Mouse (Mus musculus) heart, embryonic 11.5 days (tissue): ENCODE results near the gene Dbn1. TPM values are rescaled to one million over a fixed set of nuclear protein-coding genes. Genes with fewer than 3 reads are reported as not detected.

Source experiments
- ATAC-seq: fragments of 200-750 bp; cut with Nextera tagmentation; replicated peaks from 2 replicates; pipeline ENCODE4 v1.8.0; 2017; ENCODE audit warnings: moderate library complexity; ENCODE audit not compliant: insufficient number of reproducible peaks, low FRiP score, low TSS enrichment
- H3K27ac ChIP-seq: fragments of 300-500 bp; sonication (generic); 2 replicates; pipeline ENCODE4 v1.5.1; 2014; ENCODE audit warnings: mild to moderate bottlenecking, low read depth, low read length
- H3K27me3 ChIP-seq: fragments of 300-500 bp; sonication (generic); 2 replicates; pipeline ENCODE4 v1.6.1; 2014; ENCODE audit warnings: mild to moderate bottlenecking, low read length, mixed read lengths; ENCODE audit not compliant: control insufficient read depth, insufficient read depth
- H3K36me3 ChIP-seq: fragments of 300-500 bp; sonication (generic); 2 replicates; pipeline ENCODE4 v1.6.1; 2014; ENCODE audit warnings: mild to moderate bottlenecking, low read length, moderate library complexity, mixed read lengths; ENCODE audit not compliant: control insufficient read depth, insufficient read depth
- H3K4me1 ChIP-seq: fragments of 300-500 bp; sonication (generic); 2 replicates; pipeline ENCODE4 v1.6.1; 2014; ENCODE audit warnings: low read length; ENCODE audit not compliant: control insufficient read depth, insufficient read depth
- H3K4me2 ChIP-seq: fragments of 300-500 bp; sonication (generic); 2 replicates; pipeline ENCODE4 v1.6.1; 2014; ENCODE audit warnings: mild to moderate bottlenecking, moderate library complexity
- H3K4me3 ChIP-seq: fragments of 300-500 bp; sonication (generic); 2 replicates; pipeline ENCODE4 v1.5.1; 2014; ENCODE audit warnings: low read depth, low read length
- H3K9ac ChIP-seq: fragments of 300-500 bp; sonication (generic); 2 replicates; pipeline ENCODE4 v1.6.1; 2014; ENCODE audit warnings: mild to moderate bottlenecking, low read depth, low read length, moderate library complexity
- H3K9me3 ChIP-seq: fragments of 300-500 bp; sonication (generic); replicated peaks from 2 replicates; pipeline ENCODE4 v1.6.1; 2016; ENCODE audit warnings: low read length; ENCODE audit not compliant: control insufficient read depth
- WGBS: fragments of 180-500 bp; shearing (Covaris S2); extraction: QIAGEN DNeasy Blood & Tissue Kit; methylation state at CpG from one replicate; pipeline ENCODE4 v1.1.7; 2014; ENCODE audit not compliant: insufficient replicate concordance; 5-methylcytosine and 5-hydroxymethylcytosine counted together
- polyA plus RNA-seq: library from polyadenylated mRNA; unstranded; fragments of >200 nt; fragmentation: Nextera tagmentation; extraction: Ambion mirVana; gene quantifications from 2 replicates; pipeline ENCODE4 v1.2.1, GENCODE M21; 2014

Gene Dbn1
- polyA plus RNA-seq, 1 experiment from 2014 or later = 64.1 TPM

GRCm38 (mm10) chr13:55486916-55487577, 864 bp downstream of the Dbn1 start:
- Histone ChIP-seq H3K9me3 (no peaks in the 10 kb centered on the region), H3K4me2 (peak overlapping the region; percentile 86), H3K4me3 (peak overlapping the region; percentile 87), H3K27ac (peak overlapping the region; percentile 84), H3K27me3 (peaks cover 52% of the 10 kb centered on the region), H3K9ac (peak overlapping the region; percentile 88), H3K36me3 (peaks cover 5% of the 10 kb centered on the region; the same call in 1 of the 2 replicates), H3K4me1 (peaks cover 36% of the 10 kb centered on the region)
- ATAC-seq = peak; percentile 33
- WGBS = under 1% methylated on average over 29 of the region's 29 CpGs

GRCm38 (mm10) chr13:55486029-55486794, 1.7 kb downstream of the Dbn1 start:
- H3K4me3 ChIP-seq = peak overlapping the region; percentile 87
- peak overlapping the region; percentile 88 for H3K9ac ChIP-seq
- peaks cover 50% of the 10 kb centered on the region for H3K27me3 ChIP-seq
- H3K4me2 ChIP-seq = peak overlapping the region; percentile 86
- no peak overlapping the region for H3K27ac ChIP-seq
- WGBS = 44% methylated on average over 14 of the region's 14 CpGs
- peaks cover 36% of the 10 kb centered on the region for H3K4me1 ChIP-seq
- peaks cover 10% of the 10 kb centered on the region for H3K36me3 ChIP-seq
- no peak for ATAC-seq
- H3K9me3 ChIP-seq = no peaks in the 10 kb centered on the region

GRCm38 (mm10) chr13:55484520-55485088, 3.3 kb downstream of the Dbn1 start:
- no peak overlapping the region for H3K9ac ChIP-seq
- H3K9me3 ChIP-seq = no peaks in the 10 kb centered on the region
- H3K36me3 ChIP-seq = peaks cover 17% of the 10 kb centered on the region
- WGBS = 42% methylated on average over 7 of the region's 7 CpGs
- ATAC-seq = no peak
- H3K4me1 ChIP-seq = peaks cover 36% of the 10 kb centered on the region
- no peak overlapping the region for H3K27ac ChIP-seq
- no peak overlapping the region for H3K4me3 ChIP-seq
- H3K27me3 ChIP-seq = peaks cover 44% of the 10 kb centered on the region
- no peak overlapping the region for H3K4me2 ChIP-seq

GRCm38 (mm10) chr13:55483593-55483992, 4.3 kb downstream of the Dbn1 start:
- H3K9me3 ChIP-seq = no peaks in the 10 kb centered on the region
- H3K9ac ChIP-seq = 0 out of 2 replicates have a peak overlapping the region, but pooled peaks have one; percentile 22
- H3K4me1 ChIP-seq = peaks cover 39% of the 10 kb centered on the region
- peaks cover 37% of the 10 kb centered on the region for H3K27me3 ChIP-seq
- peaks cover 17% of the 10 kb centered on the region for H3K36me3 ChIP-seq
- H3K4me2 ChIP-seq = no peak overlapping the region
- ATAC-seq = no peak
- 54% methylated on average over 15 of the region's 15 CpGs for WGBS
- no peak overlapping the region for H3K4me3 ChIP-seq
- H3K27ac ChIP-seq = no peak overlapping the region

- Histone ChIP-seq H3K4me3 (no peak overlapping the region), H3K36me3 (peaks cover 17% of the 10 kb centered on the region), H3K27ac (no peak overlapping the region; the same call in 1 of the 2 replicates)
Measured at GRCm38 (mm10) chr13:55483071-55483470, 4.8 kb downstream of the Dbn1 start.

GRCm38 (mm10) chr13:55482542-55482941, 5.4 kb downstream of the Dbn1 start:
- H3K4me2 ChIP-seq = no peak overlapping the region
- no peak overlapping the region; the same call in 1 of the 2 replicates for H3K27ac ChIP-seq
- no peak for ATAC-seq
- H3K36me3 ChIP-seq = peaks cover 18% of the 10 kb centered on the region
- peaks cover 31% of the 10 kb centered on the region for H3K27me3 ChIP-seq
- WGBS = 71% methylated on average over 7 of the region's 7 CpGs
- peaks cover 39% of the 10 kb centered on the region for H3K4me1 ChIP-seq
- H3K9me3 ChIP-seq = no peaks in the 10 kb centered on the region
- no peak overlapping the region for H3K4me3 ChIP-seq
- no peak overlapping the region for H3K9ac ChIP-seq

More at GRCm38 (mm10) chr13:55483071-55483470, 4.8 kb downstream of the Dbn1 start:
- WGBS = 25% methylated on average over 9 of the region's 9 CpGs
- no peak overlapping the region for H3K4me2 ChIP-seq
- 0 out of 2 replicates have a peak overlapping the region, but pooled peaks have one; percentile 22 for H3K9ac ChIP-seq
- H3K4me1 ChIP-seq = peaks cover 39% of the 10 kb centered on the region
- H3K27me3 ChIP-seq = peaks cover 32% of the 10 kb centered on the region
- ATAC-seq = no peak
- no peaks in the 10 kb centered on the region for H3K9me3 ChIP-seq

- Histone ChIP-seq H3K9ac (no peak overlapping the region), H3K4me2 (no peak overlapping the region), H3K36me3 (peaks cover 34% of the 10 kb centered on the region), H3K27me3 (peaks cover 18% of the 10 kb centered on the region), H3K4me1 (peaks cover 17% of the 10 kb centered on the region), H3K4me3 (no peak overlapping the region), H3K27ac (no peak overlapping the region), H3K9me3 (no peaks in the 10 kb centered on the region)
- ATAC-seq = no peak
Measured at GRCm38 (mm10) chr13:55479929-55480328, 8.0 kb downstream of the Dbn1 start.

GRCm38 (mm10) chr13:55479008-55479407, 8.9 kb downstream of the Dbn1 start:
- H3K27ac ChIP-seq = no peak overlapping the region
- H3K4me3 ChIP-seq = no peak overlapping the region
- H3K4me1 ChIP-seq = peaks cover 14% of the 10 kb centered on the region
- peaks cover 17% of the 10 kb centered on the region for H3K27me3 ChIP-seq
- WGBS = 68% methylated on average over 7 of the region's 7 CpGs
- no peak for ATAC-seq
- H3K4me2 ChIP-seq = no peak overlapping the region
- H3K36me3 ChIP-seq = peaks cover 35% of the 10 kb centered on the region
- H3K9me3 ChIP-seq = no peaks in the 10 kb centered on the region
- no peak overlapping the region for H3K9ac ChIP-seq
